Mouse (Mus musculus) heart, postnatal 0 days (tissue): ENCODE results near the gene Tmem222.

Experiments
- CTCF ChIP-seq: IDR thresholded peaks from 2 replicates; pipeline ENCODE4 v1.5.1; 2016; ENCODE audit warnings: antibody characterized with exemption, control low read depth, low read depth
- EP300 ChIP-seq: IDR thresholded peaks from 2 replicates; pipeline ENCODE4 v1.6.1; 2016; ENCODE audit warnings: antibody characterized with exemption, low read depth

GRCm38 (mm10) chr4:133247072-133247471, 30.5 kb downstream of the Tmem222 start:
- TF ChIP-seq CTCF = no peak
- peak; percentile 44; the same call in 1 of the 2 replicates for TF ChIP-seq EP300
